Comparison of ENCODE assay signal across 9 mouse cellular contexts in the genomic region with DNA sequence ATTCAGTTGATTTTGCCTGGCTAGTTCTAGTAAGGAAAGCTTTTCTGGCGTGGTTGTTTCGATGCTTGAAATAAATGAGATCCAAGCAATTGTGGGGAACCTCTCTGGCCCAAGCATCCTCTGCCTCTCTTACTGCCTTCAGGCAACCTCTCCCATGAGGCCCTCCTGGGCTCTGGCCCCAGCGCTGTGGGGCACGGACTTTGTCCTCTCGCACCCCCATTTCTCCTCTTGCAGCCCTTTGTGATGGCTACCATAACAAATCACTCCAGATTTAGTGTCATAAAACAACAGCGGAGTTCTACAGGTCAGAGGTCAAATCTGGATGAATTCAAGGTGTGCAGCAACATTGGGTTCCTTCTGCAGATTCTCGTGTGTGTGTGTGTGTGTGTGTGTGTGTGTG. TPM values are rescaled to one million over a fixed set of nuclear protein-coding genes. Genes with fewer than 3 reads are reported as not detected.
A peak's percentile ranks its signal among the peaks of the same experiment; 100 is the strongest.
DNase-seq lines count a peak whose midpoint lies in the region; ATAC-seq lines count a peak whose summit lies in the region.
"Had no signal": no experiment of that assay in that cellular context is flagged by ENCODE, and none has a peak within 500 bp of the region (broad histone marks: within the 10 kb centered on the region; RNA-seq: fewer than 3 reads in every experiment).

No protein-coding gene starts in this region.

- H3K4me3 ChIP-seq in heart, embryonic 13.5 days: no peak overlapping the region
- H3K4me3 ChIP-seq in hindbrain, embryonic 15.5 days: peak overlapping the region; percentile 30
- H3K4me3 ChIP-seq in midbrain, embryonic 15.5 days: peak overlapping the region; percentile 27; the same call in 1 of the 2 replicates

- 75% methylated on average over 7 of the region's 7 CpGs for WGBS in heart, embryonic 13.5 days
- 42% methylated on average over 7 of the region's 7 CpGs for WGBS in hindbrain, embryonic 15.5 days
- WGBS in midbrain, embryonic 15.5 days: 52% methylated on average over 7 of the region's 7 CpGs

- intact Hi-C loops in heart, postnatal 25 days (cut with DNase I): loop anchor here (5.0 kb wide), 1 partner anchor 98 kb away; no protein-coding TSS in a partner anchor

- DNase-seq in heart, postnatal 25 days (ENCODE audit: low spot score): no peak
- DNase-seq in embryo, embryonic 9.5 days (ENCODE audit: extremely low spot score): peak; percentile 48
- DNase-seq in right cerebral cortex, adult 2 months (ENCODE audit: low spot score in 2 of 2): no peak
- no peak for DNase-seq in cerebellum, adult 18-20 months
- no peak for DNase-seq in lung, postnatal 4 days

- peak overlapping the region; percentile 66 for H3K4me2 ChIP-seq in heart, embryonic 13.5 days
- peak overlapping the region; percentile 66 for H3K4me2 ChIP-seq in hindbrain, embryonic 15.5 days
- peak overlapping the region; percentile 55 for H3K4me2 ChIP-seq in midbrain, embryonic 15.5 days

- no peaks in the 10 kb centered on the region; the same call in 1 of the 2 replicates for H3K9me3 ChIP-seq in heart, embryonic 13.5 days
- no peaks in the 10 kb centered on the region for H3K9me3 ChIP-seq in hindbrain, embryonic 15.5 days
- no peaks in the 10 kb centered on the region for H3K9me3 ChIP-seq in midbrain, embryonic 15.5 days

- ATAC-seq in heart, embryonic 13.5 days (ENCODE audit: extremely low read depth, insufficient number of reproducible peaks, low FRiP score, low TSS enrichment): no peak
- no peak for ATAC-seq in hindbrain, embryonic 15.5 days (ENCODE audit: low FRiP score, low read depth)
- no peak for ATAC-seq in midbrain, embryonic 15.5 days (replicated peaks)

- no peak overlapping the region for H3K9ac ChIP-seq in heart, embryonic 13.5 days
- H3K9ac ChIP-seq in hindbrain, embryonic 15.5 days: peak overlapping the region; percentile 47
- H3K9ac ChIP-seq in midbrain, embryonic 15.5 days: peak overlapping the region; percentile 25; the same call in 1 of the 2 replicates

- no peaks in the 10 kb centered on the region for H3K36me3 ChIP-seq in heart, embryonic 13.5 days
- H3K36me3 ChIP-seq in hindbrain, embryonic 15.5 days: no peaks in the 10 kb centered on the region
- no peaks in the 10 kb centered on the region for H3K36me3 ChIP-seq in midbrain, embryonic 15.5 days (replicated peaks)

- no peak overlapping the region for H3K27ac ChIP-seq in heart, embryonic 13.5 days (replicated peaks)
- peak overlapping the region; percentile 88 for H3K27ac ChIP-seq in hindbrain, embryonic 15.5 days (replicated peaks)
- peak overlapping the region; percentile 87 for H3K27ac ChIP-seq in midbrain, embryonic 15.5 days

- H3K27me3 ChIP-seq in heart, embryonic 13.5 days (replicated peaks): no peaks in the 10 kb centered on the region
- H3K27me3 ChIP-seq in hindbrain, embryonic 15.5 days: no peaks in the 10 kb centered on the region
- H3K27me3 ChIP-seq in midbrain, embryonic 15.5 days (replicated peaks): no peaks in the 10 kb centered on the region

- peaks cover 41% of the 10 kb centered on the region for H3K4me1 ChIP-seq in heart, embryonic 13.5 days
- H3K4me1 ChIP-seq in hindbrain, embryonic 15.5 days (replicated peaks): peaks cover 39% of the 10 kb centered on the region
- peaks cover 38% of the 10 kb centered on the region for H3K4me1 ChIP-seq in midbrain, embryonic 15.5 days

RNA-seq across cellular contexts. Expression of a gene that starts 49.1 kb away (rescaled TPM):
- polyA plus RNA-seq in heart, embryonic 13.5 days (2015; fragmentation: Nextera tagmentation; extraction: Ambion mirVana): 2.1 and 2.4 TPM in 2 replicates
- 1 to 10 TPM; 1.2 TPM for total RNA-seq in heart, postnatal 25 days (2021)
- 0.51 and 0.94 TPM in 2 replicates for polyA plus RNA-seq in hindbrain, embryonic 15.5 days (2015; fragmentation: Nextera tagmentation; extraction: Ambion mirVana)
- polyA plus RNA-seq in midbrain, embryonic 15.5 days (2015; fragmentation: Nextera tagmentation; extraction: Ambion mirVana): 0.51 and 0.63 TPM in 2 replicates
- polyA plus RNA-seq: erythroblast, embryonic 14.5 days had no signal
